Mouse (Mus musculus) central nervous system, embryonic 18 days (tissue): ENCODE results near the gene Tstd2. TPM values are rescaled to one million over a fixed set of nuclear protein-coding genes. Genes with fewer than 3 reads are reported as not detected.

Experiments
- polyA plus RNA-seq: library from polyadenylated mRNA; depleted of rRNA; stranded (reverse); fragments of >200 nt; gene quantifications from 2 replicates; pipeline ENCODE4 v1.2.3, GENCODE M21; 2012; rRNA removed

Tstd2 gene
- 22.8 and 23.0 TPM in 2 replicates for polyA plus RNA-seq

DNA sequence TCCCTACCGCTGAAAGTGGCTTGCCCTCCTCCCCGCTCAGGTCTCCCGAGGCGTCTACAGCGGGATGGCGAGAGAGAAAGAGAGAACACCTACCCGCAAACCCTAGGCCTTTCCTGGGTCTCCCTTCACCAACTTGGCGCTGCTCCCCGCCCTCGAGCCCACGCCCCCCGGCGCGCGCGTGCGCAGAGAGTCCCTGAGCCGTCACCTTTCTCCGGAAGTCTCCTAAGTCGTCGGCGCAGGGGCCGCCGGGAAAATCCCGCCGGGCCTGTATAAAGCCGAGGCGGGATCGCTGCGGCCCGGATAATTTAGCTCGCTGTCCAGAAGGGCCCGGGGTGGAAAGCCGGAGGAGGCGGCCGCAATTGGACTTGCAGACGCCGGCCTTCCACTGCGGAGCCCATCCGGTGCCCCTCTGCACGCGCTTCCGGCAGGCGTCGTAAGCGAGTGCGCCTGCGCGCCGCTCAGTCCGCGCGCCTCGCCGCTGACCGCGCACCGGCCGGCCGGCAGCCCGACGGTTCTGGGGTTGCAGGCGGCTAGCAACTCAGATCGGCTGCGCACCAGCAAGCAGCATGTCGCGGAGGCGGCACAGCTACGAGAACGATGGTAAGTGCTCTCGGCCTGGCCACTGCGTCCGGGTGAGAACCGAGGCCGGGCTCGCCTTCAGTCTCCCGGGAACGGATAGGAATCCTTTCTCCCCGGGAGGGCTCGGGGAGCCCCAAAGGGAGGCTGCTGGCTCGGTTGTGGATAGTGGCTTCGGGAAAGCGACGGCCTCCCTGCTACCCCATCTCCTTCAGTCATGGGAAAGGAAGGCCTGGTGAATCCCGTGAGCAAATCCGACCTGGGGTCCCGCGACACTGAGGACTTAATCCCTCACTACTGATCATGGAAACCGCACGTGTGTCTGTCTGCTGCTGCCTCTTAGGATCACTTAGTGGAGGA lies at the start of gene Tstd2, which contains the start of gene Ncbp1:
Gene Tstd2 (minus strand): TSS at position 408 of the 936 bp plus-strand sequence.
Gene Ncbp1 (plus strand): TSS at position 327 of the 936 bp plus-strand sequence.

Other genes with a start within 250 kb of the Tstd2 start
- gene Ccdc180, start 248.4 kb downstream of the Tstd2 start, polyA plus RNA-seq: 0.30 and 0.37 TPM in 2 replicates
- 26.8 and 30.2 TPM in 2 replicates for gene Tdrd7, start 173.4 kb downstream of the Tstd2 start, polyA plus RNA-seq
- 1.3 and 2.9 TPM in 2 replicates for gene Tmod1, start 99.8 kb downstream of the Tstd2 start, polyA plus RNA-seq
- 73.1 and 73.3 TPM in 2 replicates for gene Ncbp1, start 81 bp downstream of the Tstd2 start, polyA plus RNA-seq
- 38.7 and 40.7 TPM in 2 replicates for gene Xpa, start 57.6 kb upstream of the Tstd2 start, polyA plus RNA-seq
- gene Foxe1, start 204.9 kb upstream of the Tstd2 start, polyA plus RNA-seq: not detected in 2 replicates